Mouse (Mus musculus): ENCODE data around the gene Tmprss3.

The Tmprss3 gene

DNA sequence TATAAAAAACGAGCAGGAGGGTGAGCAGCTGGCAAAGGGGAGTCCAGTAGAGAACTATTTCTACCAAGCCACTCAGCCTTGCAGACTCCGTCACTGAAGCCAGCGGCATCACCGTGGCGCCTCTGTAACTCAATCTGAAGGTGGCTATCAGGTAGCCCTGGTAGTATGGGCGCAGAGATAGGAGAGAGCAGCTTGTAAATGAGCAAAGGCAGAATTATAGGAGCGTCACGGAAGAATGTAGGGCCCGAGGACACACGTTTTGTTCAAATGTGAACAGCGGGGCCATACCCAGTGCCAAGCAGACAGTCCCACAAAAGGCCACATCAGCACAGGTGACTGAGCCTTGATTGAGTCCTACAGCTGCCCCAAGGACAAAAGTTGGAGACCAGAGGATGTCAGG, at the start of gene Tmprss3:
Tmprss3 (minus strand) TSS at position 101 of the 400 bp plus-strand sequence.
- DNase-seq (ENCODE audit: low read depth, low spot score) = no peak

GRCm38 (mm10) chr17:31247144-31247543, 48.4 kb upstream of the Tmprss3 start:
- no peak for DNase-seq (ENCODE audit: low read depth, low spot score)

DNA sequence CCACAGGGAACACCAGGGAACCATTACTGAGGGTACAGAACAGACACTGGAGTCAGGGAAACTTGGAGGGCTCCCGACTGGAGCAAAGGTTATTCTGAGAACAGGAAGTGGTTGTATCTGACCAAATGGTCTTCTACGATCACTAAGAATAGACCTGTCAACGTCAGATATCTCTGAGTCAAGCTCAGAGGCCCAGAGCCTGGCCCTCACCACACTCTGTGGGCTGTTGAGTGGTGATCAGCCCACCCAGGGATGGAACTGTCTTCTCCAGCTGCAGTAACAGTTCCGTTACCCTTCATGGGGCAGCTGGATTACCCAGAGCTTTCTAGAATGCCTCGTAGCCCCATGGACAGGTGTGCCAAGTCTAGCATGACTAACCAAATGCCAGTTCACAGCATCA, 46.5 kb upstream of the Tmprss3 start:
- DNase-seq (ENCODE audit: low read depth, low spot score) = no peak

GRCm38 (mm10) chr17:31242764-31243163, 44.0 kb upstream of the Tmprss3 start:
- DNase-seq (ENCODE audit: low read depth, low spot score) = no peak

- no peak for DNase-seq (ENCODE audit: low read depth, low spot score)
Measured at GRCm38 (mm10) chr17:31241156-31241555, 42.4 kb upstream of the Tmprss3 start.

DNA sequence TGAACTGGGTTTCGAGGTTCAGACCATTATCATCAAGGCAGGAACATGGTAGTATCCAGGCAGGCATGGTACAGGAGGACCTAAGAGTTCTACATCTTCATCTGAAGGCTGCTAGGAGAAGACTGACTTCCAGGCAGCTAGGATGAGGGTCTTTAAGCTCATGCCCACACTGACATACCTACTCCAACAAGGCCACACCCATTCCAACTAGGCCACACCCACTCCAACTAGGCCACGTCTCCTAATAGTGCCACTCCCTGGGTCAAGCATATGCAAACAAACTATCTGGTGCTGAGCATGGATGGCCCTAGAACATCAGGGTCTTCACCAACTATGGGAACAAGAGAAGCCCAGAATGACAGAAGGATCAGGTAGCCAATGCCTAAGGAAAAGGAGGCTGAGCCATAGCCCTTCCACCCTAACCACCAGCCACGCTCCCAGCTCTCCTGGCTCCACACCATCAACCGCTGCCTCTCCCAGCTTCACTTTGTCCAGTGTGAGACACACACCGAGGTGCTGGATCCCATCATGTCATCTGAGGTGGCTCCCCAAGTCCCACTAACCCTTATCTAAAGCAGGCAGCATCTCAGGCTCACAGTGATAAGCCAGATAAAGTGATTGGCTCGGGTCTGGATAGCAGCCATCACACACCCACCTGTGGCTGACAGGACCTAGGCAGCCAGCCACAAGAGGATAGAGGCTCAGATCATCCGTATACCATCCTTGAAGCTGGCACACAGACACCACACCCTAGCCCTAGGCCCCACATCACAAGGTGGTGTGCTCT, 39.6 kb upstream of the Tmprss3 start:
- DNase-seq (ENCODE audit: low read depth, low spot score) = no peak

DNA sequence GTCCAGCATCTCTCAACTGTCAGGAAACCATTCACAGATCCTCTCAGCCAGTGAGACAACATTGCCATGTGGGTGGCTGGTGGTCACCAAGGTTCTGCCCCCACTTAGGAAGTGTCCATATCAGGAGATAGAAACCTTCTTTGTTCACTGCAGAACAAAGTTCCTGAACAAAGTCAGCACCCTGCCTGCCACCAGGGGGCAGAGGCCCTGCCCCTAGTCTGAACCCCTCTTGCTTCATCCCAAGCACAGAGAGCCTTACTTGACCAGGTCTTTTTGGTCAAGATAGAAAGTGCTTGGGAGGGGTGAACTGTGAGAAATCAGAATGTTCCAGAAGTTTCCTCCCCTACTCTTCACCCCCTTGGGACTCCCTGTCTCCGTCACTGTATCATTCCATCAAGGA, 37.1 kb upstream of the Tmprss3 start:
- DNase-seq (ENCODE audit: low read depth, low spot score) = no peak

GRCm38 (mm10) chr17:31232251-31233010, 33.7 kb upstream of the Tmprss3 start:
- DNase-seq (ENCODE audit: low read depth, low spot score) = no peak

DNA sequence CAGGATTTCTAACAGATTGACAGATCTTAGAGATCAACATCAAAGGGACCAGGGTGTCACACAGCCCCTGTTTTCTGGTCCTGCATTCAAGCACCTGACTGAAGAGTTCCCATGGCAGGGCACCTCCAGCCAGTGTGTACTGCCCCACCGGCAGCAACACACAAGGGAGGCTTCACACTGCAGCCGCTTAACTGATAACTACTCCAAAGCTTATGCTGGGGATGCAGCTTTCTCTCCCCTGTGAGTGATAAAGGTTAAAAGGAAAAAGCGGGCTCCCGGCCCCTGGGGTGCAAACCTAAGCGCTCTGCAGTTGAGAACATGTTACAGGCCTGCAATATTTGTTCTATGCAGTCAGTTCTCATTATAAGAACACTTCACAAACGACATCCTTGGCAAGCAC, 33.0 kb upstream of the Tmprss3 start:
- no peak for DNase-seq (ENCODE audit: low read depth, low spot score)

DNA sequence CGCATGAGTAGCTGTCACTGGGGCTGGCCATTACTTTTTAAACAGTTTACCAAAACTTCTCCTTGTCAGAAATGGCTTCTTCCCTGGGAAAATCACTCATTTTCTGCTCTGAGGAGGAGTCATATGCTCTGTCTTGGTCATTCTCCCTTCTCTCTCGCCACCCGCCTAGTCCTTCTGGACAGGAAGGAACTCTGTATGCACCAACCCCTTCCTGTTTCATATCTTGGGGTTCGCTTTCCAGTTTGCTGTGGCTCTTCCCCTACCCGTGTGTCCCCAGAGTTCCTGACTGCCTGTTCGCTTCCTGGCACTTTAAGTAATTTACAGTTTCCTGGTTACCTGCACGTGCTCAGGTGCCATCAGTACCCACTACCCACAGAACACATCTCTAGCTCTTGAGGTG, 28.2 kb upstream of the Tmprss3 start:
- DNase-seq (ENCODE audit: low read depth, low spot score) = no peak

DNA sequence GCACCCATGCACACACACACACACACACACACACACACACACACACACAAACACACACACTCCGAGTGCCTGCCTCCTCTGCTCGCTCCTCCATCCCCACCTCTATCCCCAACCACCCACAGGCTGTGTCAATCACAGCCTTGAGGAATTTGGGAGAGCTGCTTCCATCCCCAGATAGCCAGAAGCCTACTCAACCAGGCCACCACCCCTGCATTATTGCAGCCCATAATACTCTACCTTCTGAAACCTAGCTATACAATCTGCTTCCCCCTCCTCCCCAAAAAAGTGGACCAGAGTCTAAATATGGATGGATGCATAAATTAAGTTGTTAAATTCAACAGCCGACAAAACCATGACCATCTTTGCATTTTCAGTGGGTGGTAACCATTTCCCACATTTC, 27.6 kb upstream of the Tmprss3 start:
- DNase-seq (ENCODE audit: low read depth, low spot score) = no peak

DNA sequence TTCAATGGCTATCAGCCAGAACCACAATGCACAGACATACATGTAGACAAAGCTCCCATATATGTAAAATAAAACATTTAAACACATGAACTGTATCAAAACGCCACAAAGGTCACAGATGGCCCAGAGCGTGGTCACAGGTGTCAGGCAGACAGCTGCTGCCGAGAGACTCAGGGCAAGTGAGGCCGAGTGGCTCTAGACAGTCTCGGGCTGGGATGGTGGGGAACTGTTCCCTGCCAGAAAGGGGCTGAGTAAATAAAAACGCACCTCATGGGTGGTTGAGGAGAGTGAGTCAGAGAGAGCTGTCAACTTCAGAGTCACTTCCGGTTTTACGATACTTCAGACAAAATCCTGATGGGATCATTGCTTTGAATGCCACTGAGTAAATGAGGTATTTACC, 25.8 kb upstream of the Tmprss3 start:
- no peak for DNase-seq (ENCODE audit: low read depth, low spot score)

GRCm38 (mm10) chr17:31223835-31224234, 25.1 kb upstream of the Tmprss3 start:
- DNase-seq (ENCODE audit: low read depth, low spot score) = no peak

DNA sequence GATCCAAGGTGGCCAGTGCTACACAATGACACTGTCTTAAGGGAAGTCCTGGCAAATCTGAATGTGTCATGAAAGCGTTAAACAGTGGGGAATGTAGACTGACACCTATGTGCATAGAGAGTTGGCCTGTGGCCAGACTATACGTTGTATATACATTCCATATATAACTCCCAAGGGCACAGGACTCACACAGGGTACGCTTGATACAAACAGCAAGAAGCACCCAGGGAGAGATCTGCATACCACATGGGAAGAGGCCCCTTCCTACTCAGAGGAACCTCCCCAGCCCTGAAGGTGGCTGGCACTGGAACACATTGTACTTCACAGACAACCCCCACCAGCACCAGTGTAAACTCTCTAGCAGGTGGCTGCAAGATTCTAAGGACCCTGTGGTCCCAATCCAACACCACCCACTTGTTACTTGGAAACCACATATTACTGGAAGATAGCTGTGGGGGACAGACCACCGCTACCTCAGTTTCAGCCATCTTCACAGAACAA, 24.1 kb upstream of the Tmprss3 start:
- no peak for DNase-seq (ENCODE audit: low read depth, low spot score)

DNA sequence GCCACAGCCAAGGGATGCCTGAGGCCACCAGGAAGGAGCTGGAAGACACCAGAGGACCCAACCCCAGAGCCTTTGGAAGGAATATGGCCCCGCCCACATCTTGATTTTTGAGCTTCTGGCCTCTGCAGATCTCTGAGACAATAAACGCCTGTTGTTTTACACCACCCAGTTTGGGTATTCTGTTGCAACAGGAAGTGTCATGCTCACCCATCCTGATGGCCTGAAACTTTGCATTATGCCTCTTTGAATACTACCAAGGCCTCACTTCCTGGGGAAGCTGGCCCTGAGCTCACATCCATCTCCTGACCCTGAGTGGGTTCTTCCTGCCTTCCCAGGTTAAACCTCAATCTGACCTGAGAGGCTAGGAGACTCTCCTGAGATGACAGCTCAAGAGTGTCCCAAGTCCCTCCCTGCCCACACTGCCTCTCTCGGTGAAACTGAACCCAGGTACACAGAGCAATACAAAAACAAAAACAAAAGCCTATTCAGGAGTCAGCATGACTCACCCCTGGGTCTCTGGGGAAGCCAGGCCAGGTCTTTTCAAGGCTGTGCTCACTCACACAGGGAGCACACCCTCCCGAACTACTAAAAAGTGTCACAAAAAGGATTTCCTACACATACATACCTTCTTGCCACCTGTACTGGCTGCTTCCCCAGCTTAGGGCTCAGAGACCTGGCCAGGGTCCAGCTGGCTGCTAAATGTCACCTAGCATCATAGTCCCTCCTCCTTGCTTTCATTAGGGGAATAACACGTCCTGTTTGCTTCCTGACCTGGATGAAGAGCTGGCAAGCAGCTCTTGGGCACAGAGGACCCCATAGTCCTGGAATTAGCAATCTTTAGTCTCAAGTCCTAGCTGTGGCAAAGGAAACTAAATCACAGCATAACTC, 17.5 kb upstream of the Tmprss3 start:
- DNase-seq (ENCODE audit: low read depth, low spot score) = no peak

DNA sequence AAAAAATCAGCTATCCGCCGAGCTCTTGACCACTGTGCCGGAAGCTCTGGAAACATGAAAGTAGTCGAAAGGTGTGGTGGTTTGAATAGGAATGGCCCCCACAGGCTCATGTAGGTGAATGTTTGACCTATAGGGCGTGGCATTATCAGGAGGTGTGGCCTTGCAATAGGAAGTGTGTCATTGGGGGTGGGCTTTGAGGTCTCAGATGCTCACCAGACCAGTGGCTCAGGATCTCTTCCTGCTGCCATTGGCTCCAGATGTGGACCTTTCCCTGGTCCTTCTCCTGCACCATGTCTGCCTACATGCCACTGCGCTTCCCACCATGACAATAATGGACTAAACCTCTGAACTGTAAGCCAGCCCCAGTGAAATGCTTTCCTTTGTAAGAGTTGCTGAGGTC, 13.1 kb upstream of the Tmprss3 start:
- no peak for DNase-seq (ENCODE audit: low read depth, low spot score)

GRCm38 (mm10) chr17:31210299-31210698, 11.5 kb upstream of the Tmprss3 start:
- no peak for DNase-seq (ENCODE audit: low read depth, low spot score)

DNA sequence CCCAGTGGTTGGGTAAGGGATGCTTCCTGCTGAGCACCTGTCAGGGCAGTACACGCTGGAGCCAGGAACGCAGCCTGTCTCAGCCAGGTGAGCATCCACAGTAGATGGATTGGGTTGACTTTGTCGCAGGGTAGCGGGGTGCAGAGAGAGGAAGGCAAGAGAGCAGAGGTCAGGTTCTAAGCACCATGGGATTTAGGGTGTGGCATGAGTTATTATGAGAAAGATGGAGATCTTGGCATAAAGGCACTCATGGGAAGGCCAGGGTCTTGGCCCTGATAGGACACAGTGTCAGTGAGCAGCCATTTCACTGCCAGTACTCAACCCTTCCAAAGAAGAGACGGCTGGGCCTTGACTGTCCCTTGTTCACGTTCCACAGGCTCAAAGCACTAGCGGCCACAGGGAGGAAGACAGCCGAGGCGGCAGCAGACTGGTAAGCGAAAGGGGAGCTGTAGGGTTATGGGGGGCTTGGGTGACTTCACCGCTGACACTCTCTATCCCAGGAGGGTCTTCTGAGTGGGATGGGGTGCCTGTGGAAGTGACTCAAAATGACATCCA, 10.7 kb upstream of the Tmprss3 start:
- DNase-seq (ENCODE audit: low read depth, low spot score) = no peak

DNA sequence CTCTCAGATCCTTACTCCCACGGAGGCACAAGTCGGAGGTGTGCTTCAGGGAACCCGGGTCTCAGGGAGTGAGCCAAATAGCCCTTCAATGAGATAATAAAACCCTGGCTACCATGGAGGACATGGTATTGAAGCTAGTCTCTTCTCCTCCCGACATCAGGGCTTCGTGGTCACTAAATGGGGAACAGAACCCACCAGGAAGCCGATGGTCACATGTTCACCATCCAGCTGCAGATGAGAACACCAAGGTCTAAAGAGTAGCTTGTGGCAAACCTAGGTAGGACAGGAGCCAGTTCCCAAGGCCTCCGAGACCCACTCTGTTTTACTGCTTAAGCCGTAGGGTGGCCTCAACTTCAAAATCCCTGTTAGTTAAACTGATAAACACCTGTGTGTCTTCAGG, 9.9 kb upstream of the Tmprss3 start:
- no peak for DNase-seq (ENCODE audit: low read depth, low spot score)

DNA sequence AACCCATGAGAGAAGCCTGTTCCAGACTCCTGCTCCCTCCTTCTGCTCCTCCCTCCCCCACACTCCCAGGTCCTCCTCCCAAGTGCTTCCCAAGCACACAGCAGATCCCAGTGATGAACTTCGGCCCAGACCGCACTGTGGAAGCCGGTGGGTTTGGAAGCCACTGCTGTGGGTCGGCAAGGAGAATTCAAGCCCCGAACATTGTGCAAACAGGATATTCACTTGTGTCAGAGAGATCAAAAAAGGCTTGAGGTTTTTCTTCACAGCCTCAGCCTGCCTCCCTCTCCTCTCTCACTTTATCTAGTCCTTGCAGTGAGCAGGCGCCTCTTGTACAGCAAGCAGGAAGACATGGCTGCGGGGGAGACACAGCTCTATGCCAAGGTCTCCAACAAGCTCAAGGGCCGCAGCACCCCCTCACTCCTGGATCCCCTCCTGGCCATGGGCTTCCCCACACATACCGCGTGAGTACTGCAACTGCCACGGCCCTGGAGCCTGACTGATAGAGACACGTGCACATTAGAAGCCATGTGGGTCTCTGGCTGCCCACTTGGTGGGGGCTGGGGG, 9.1 kb upstream of the Tmprss3 start, which contains the start of gene Ubash3a:
Ubash3a (plus strand) TSS at position 103 of the 564 bp plus-strand sequence.
- no peak for DNase-seq (ENCODE audit: low read depth, low spot score)

- DNase-seq (ENCODE audit: low read depth, low spot score) = no peak
Measured at GRCm38 (mm10) chr17:31196283-31196682, 2.5 kb downstream of the Tmprss3 start.

Data from retina, postnatal 7 days (tissue).